Mouse (Mus musculus): ENCODE measurements around the gene Rnf7. TPM values are rescaled to one million over a fixed set of nuclear protein-coding genes. Genes with fewer than 3 reads are reported as not detected.
"Not testable (repeated sequence)": the region's sequence is repeated elsewhere in the genome, so short reads cannot be mapped to it uniquely, and the experiment has no call there.

Gene Rnf7
- polyA plus RNA-seq (2015; fragmentation: Nextera tagmentation; extraction: Ambion mirVana) = 209 TPM in 2 replicates

GRCm38 (mm10) chr9:96478071-96478888, at the start of gene Rnf7:
Gene Rnf7, minus strand, starts transcription at chr9:96478675.
- no peaks in the 10 kb centered on the region for H3K9me3 ChIP-seq (ENCODE audit: control insufficient read depth, low read length)
- H3K27me3 ChIP-seq (replicated peaks; ENCODE audit: control insufficient read depth, insufficient read depth, low read length) = no peaks in the 10 kb centered on the region
- H3K4me1 ChIP-seq (ENCODE audit: control insufficient read depth, insufficient read depth, low read depth, low read length) = peaks cover 15% of the 10 kb centered on the region
- peak within 1 kb of the TSS; percentile 70 for H3K9ac ChIP-seq (ENCODE audit: low read depth, low read length)
- H3K27ac ChIP-seq (ENCODE audit: low read depth, low read length) = peak within 1 kb of the TSS; percentile 85
- 0 out of 2 replicates have a peak, but pooled peaks cover 2% of the 10 kb centered on the region for H3K36me3 ChIP-seq (ENCODE audit: control insufficient read depth, insufficient read depth, low read length)
- ATAC-seq = peak; percentile 99
- H3K4me2 ChIP-seq (ENCODE audit: low read length) = peak within 1 kb of the TSS; percentile 91
- under 1% methylated on average over 70 of the region's 74 CpGs for WGBS
- H3K4me3 ChIP-seq (ENCODE audit: low read length) = peak within 1 kb of the TSS; percentile 58

GRCm38 (mm10) chr9:96526011-96526410, 47.5 kb upstream of the Rnf7 start:
- H3K9ac ChIP-seq (ENCODE audit: low read depth, low read length) = no peak overlapping the region

DNA sequence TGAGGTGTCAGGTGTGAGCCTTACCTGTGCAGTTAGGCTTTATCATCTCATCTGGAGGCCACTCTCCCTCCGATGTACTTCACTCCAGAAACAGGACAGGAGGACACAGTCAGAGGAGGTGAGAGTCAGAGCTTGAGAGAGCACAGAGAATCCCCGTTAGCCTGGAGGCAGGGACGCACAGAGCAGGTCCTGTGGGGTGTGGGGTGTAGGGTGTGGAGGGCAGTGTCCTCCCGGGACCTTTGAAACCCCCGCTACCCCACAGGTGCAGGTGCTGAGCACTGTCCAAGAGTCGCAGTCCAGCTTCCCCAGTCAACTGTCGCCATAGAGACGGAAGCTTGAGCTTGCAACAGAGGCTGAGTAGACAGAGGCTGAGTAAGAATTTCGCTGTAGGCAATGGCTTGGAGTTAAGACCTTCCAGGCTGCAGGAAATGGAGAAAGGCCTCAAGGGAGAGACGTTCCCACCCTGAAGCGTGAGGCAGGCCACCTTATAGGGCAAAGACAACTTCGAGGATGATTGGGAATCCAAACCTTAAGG, 46.6 kb upstream of the Rnf7 start, which contains the start of gene Gm28729:
Gm28729 (minus strand) TSS at position 293 of the 535 bp plus-strand sequence.
- H3K4me3 ChIP-seq (ENCODE audit: low read length) = no peak within 1 kb of the TSS
- no peaks in the 10 kb centered on the region for H3K36me3 ChIP-seq (ENCODE audit: control insufficient read depth, insufficient read depth, low read length)
- no peaks in the 10 kb centered on the region for H3K9me3 ChIP-seq (ENCODE audit: control insufficient read depth, low read length)
- peak; percentile 52; the same call in 1 of the 2 replicates for ATAC-seq
- H3K4me1 ChIP-seq (ENCODE audit: control insufficient read depth, insufficient read depth, low read depth, low read length) = no peaks in the 10 kb centered on the region
- no peak within 1 kb of the TSS for H3K4me2 ChIP-seq (ENCODE audit: low read length)
- no peaks in the 10 kb centered on the region for H3K27me3 ChIP-seq (replicated peaks; ENCODE audit: control insufficient read depth, insufficient read depth, low read length)
- no peak within 1 kb of the TSS for H3K27ac ChIP-seq (ENCODE audit: low read depth, low read length)
- 62% methylated on average over 12 of the region's 12 CpGs for WGBS
- no peak within 1 kb of the TSS for H3K9ac ChIP-seq (ENCODE audit: low read depth, low read length)

More at GRCm38 (mm10) chr9:96526011-96526410, 47.5 kb upstream of the Rnf7 start:
- no peaks in the 10 kb centered on the region for H3K27me3 ChIP-seq (replicated peaks; ENCODE audit: control insufficient read depth, insufficient read depth, low read length)
- H3K27ac ChIP-seq (ENCODE audit: low read depth, low read length) = no peak overlapping the region
- no peak for ATAC-seq
- peaks cover 3% of the 10 kb centered on the region; the same call in 1 of the 2 replicates for H3K4me1 ChIP-seq (ENCODE audit: control insufficient read depth, insufficient read depth, low read depth, low read length)
- H3K4me2 ChIP-seq (ENCODE audit: low read length) = no peak overlapping the region
- no peak overlapping the region for H3K4me3 ChIP-seq (ENCODE audit: low read length)
- WGBS = 86% methylated on average over 4 of the region's 4 CpGs
- no peaks in the 10 kb centered on the region for H3K36me3 ChIP-seq (ENCODE audit: control insufficient read depth, insufficient read depth, low read length)
- H3K9me3 ChIP-seq (ENCODE audit: control insufficient read depth, low read length) = no peaks in the 10 kb centered on the region

DNA sequence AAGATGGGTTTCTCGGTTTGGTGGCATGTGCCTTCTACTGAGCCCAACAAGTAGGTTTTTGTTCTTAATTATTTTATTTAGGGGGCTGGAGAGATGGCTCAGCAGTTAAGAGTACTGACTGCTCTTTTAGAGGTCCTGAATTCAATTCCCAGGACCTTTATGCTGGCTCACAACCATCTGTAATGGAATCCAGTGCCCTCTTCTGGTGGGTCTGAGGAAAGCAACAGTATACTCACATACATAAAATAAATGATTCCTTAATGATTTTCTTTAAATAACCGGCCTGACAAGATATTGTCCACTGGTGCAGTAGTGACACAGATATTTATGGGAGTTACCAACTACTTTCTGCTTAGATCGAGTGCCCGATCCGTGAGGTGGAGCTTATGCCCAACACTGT, 44.7 kb upstream of the Rnf7 start:
- Histone ChIP-seq H3K4me3 (ENCODE audit: low read length) (no peak overlapping the region), H3K36me3 (ENCODE audit: control insufficient read depth, insufficient read depth, low read length) (no peaks in the 10 kb centered on the region), H3K27me3 (replicated peaks; ENCODE audit: control insufficient read depth, insufficient read depth, low read length) (no peaks in the 10 kb centered on the region), H3K9me3 (ENCODE audit: control insufficient read depth, low read length) (no peaks in the 10 kb centered on the region), H3K4me2 (ENCODE audit: low read length) (no peak overlapping the region), H3K4me1 (ENCODE audit: control insufficient read depth, insufficient read depth, low read depth, low read length) (no peaks in the 10 kb centered on the region), H3K27ac (ENCODE audit: low read depth, low read length) (no peak overlapping the region), H3K9ac (ENCODE audit: low read depth, low read length) (no peak overlapping the region)
- WGBS = 92% methylated on average over 5 of the region's 5 CpGs
- no peak for ATAC-seq

GRCm38 (mm10) chr9:96521574-96521973, 43.1 kb upstream of the Rnf7 start:
- not testable (repeated sequence) for H3K27me3 ChIP-seq (replicated peaks; ENCODE audit: control insufficient read depth, insufficient read depth, low read length); ATAC-seq; H3K4me1 ChIP-seq (ENCODE audit: control insufficient read depth, insufficient read depth, low read depth, low read length); H3K27ac ChIP-seq (ENCODE audit: low read depth, low read length); H3K9ac ChIP-seq (ENCODE audit: low read depth, low read length); H3K4me3 ChIP-seq (ENCODE audit: low read length); H3K36me3 ChIP-seq (ENCODE audit: control insufficient read depth, insufficient read depth, low read length); H3K4me2 ChIP-seq (ENCODE audit: low read length); H3K9me3 ChIP-seq (ENCODE audit: control insufficient read depth, low read length)
- 79% methylated on average over 2 of the region's 2 CpGs for WGBS

DNA sequence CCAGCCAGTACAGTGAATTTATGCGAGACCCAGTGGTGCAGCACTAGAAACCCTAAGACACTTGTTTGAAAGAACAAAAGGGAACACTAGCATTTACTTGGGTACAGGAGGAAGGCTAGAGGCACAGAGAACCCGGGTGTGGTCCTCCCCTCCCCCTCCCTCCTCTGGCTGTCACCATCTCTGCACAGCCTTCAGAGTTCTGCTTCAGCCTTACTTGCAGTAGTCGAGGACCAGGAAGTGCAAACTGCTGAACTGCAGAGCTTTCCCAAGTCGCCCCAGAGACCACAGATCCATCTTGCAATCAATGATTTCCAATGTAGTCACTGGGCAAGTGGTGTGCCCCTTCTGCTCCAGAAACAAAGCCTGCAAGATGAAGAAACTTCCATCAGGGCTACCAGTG, 39.0 kb upstream of the Rnf7 start:
- no peaks in the 10 kb centered on the region for H3K4me1 ChIP-seq (ENCODE audit: control insufficient read depth, insufficient read depth, low read depth, low read length)
- H3K36me3 ChIP-seq (ENCODE audit: control insufficient read depth, insufficient read depth, low read length) = no peaks in the 10 kb centered on the region
- H3K4me3 ChIP-seq (ENCODE audit: low read length) = no peak overlapping the region
- H3K27ac ChIP-seq (ENCODE audit: low read depth, low read length) = no peak overlapping the region
- ATAC-seq = no peak
- H3K9me3 ChIP-seq (ENCODE audit: control insufficient read depth, low read length) = no peaks in the 10 kb centered on the region
- H3K9ac ChIP-seq (ENCODE audit: low read depth, low read length) = no peak overlapping the region
- no peaks in the 10 kb centered on the region for H3K27me3 ChIP-seq (replicated peaks; ENCODE audit: control insufficient read depth, insufficient read depth, low read length)
- WGBS = 30% methylated on average over 4 of the region's 4 CpGs
- H3K4me2 ChIP-seq (ENCODE audit: low read length) = no peak overlapping the region

GRCm38 (mm10) chr9:96516806-96517205, 38.3 kb upstream of the Rnf7 start:
- ATAC-seq = no peak
- H3K27ac ChIP-seq (ENCODE audit: low read depth, low read length) = no peak overlapping the region
- H3K4me1 ChIP-seq (ENCODE audit: control insufficient read depth, insufficient read depth, low read depth, low read length) = no peaks in the 10 kb centered on the region
- 60% methylated on average over 3 of the region's 3 CpGs for WGBS
- H3K4me3 ChIP-seq (ENCODE audit: low read length) = no peak overlapping the region
- H3K27me3 ChIP-seq (replicated peaks; ENCODE audit: control insufficient read depth, insufficient read depth, low read length) = no peaks in the 10 kb centered on the region
- no peak overlapping the region for H3K9ac ChIP-seq (ENCODE audit: low read depth, low read length)
- no peaks in the 10 kb centered on the region for H3K9me3 ChIP-seq (ENCODE audit: control insufficient read depth, low read length)
- no peak overlapping the region for H3K4me2 ChIP-seq (ENCODE audit: low read length)
- H3K36me3 ChIP-seq (ENCODE audit: control insufficient read depth, insufficient read depth, low read length) = no peaks in the 10 kb centered on the region

- Histone ChIP-seq H3K27me3 (replicated peaks; ENCODE audit: control insufficient read depth, insufficient read depth, low read length) (no peaks in the 10 kb centered on the region), H3K36me3 (ENCODE audit: control insufficient read depth, insufficient read depth, low read length) (no peaks in the 10 kb centered on the region), H3K4me3 (ENCODE audit: low read length) (no peak overlapping the region), H3K4me2 (ENCODE audit: low read length) (no peak overlapping the region), H3K9me3 (ENCODE audit: control insufficient read depth, low read length) (no peaks in the 10 kb centered on the region), H3K27ac (ENCODE audit: low read depth, low read length) (no peak overlapping the region), H3K9ac (ENCODE audit: low read depth, low read length) (no peak overlapping the region), H3K4me1 (ENCODE audit: control insufficient read depth, insufficient read depth, low read depth, low read length) (no peaks in the 10 kb centered on the region)
- no peak for ATAC-seq
- WGBS = 86% methylated on average over 5 of the region's 5 CpGs
Observed at GRCm38 (mm10) chr9:96515737-96516136, 37.3 kb upstream of the Rnf7 start.

- H3K36me3 ChIP-seq (ENCODE audit: control insufficient read depth, insufficient read depth, low read length) = no peaks in the 10 kb centered on the region
- no peak overlapping the region for H3K4me2 ChIP-seq (ENCODE audit: low read length)
Observed at GRCm38 (mm10) chr9:96514278-96514677, 35.8 kb upstream of the Rnf7 start.

More at GRCm38 (mm10) chr9:96514278-96514677, 35.8 kb upstream of the Rnf7 start:
- H3K4me3 ChIP-seq (ENCODE audit: low read length) = no peak overlapping the region
- no peak overlapping the region for H3K9ac ChIP-seq (ENCODE audit: low read depth, low read length)
- H3K9me3 ChIP-seq (ENCODE audit: control insufficient read depth, low read length) = no peaks in the 10 kb centered on the region
- no peaks in the 10 kb centered on the region for H3K4me1 ChIP-seq (ENCODE audit: control insufficient read depth, insufficient read depth, low read depth, low read length)
- H3K27me3 ChIP-seq (replicated peaks; ENCODE audit: control insufficient read depth, insufficient read depth, low read length) = no peaks in the 10 kb centered on the region
- no peak overlapping the region for H3K27ac ChIP-seq (ENCODE audit: low read depth, low read length)
- 83% methylated on average over 5 of the region's 5 CpGs for WGBS
- no peak for ATAC-seq

Measured in hindbrain, embryonic 16.5 days (tissue).